Mouse (Mus musculus): ENCODE measurements around the gene Vps35l. TPM values are rescaled to one million over a fixed set of nuclear protein-coding genes. Genes with fewer than 3 reads are reported as not detected.

Gene Vps35l
- polyA plus RNA-seq, 1 experiment from 2014 or later: 101 TPM

GRCm38 (mm10) chr7:118744766-118745165 lies 4.7 kb downstream of the Vps35l start:
- no peak for ATAC-seq (ENCODE audit: low FRiP score, low TSS enrichment)
- Histone ChIP-seq H3K4me1 (ENCODE audit: control insufficient read depth, insufficient read depth, low read length) (peaks cover 10% of the 10 kb centered on the region), H3K27me3 (ENCODE audit: control insufficient read depth, insufficient read depth, low read length) (no peaks in the 10 kb centered on the region), H3K9me3 (ENCODE audit: control insufficient read depth, low read length) (no peaks in the 10 kb centered on the region), H3K36me3 (ENCODE audit: control insufficient read depth, insufficient read depth, low read length) (peaks cover 54% of the 10 kb centered on the region), H3K4me2 (ENCODE audit: low read length) (no peak overlapping the region), H3K27ac (replicated peaks; ENCODE audit: low read depth, low read length) (no peak overlapping the region), H3K9ac (replicated peaks; ENCODE audit: low read length) (no peak overlapping the region), H3K4me3 (replicated peaks; ENCODE audit: low read depth, low read length) (no peak overlapping the region)
- 97% methylated on average over 5 of the region's 5 CpGs for WGBS
- no peak for DNase-seq

- WGBS: 87% methylated on average over 12 of the region's 12 CpGs
- Histone ChIP-seq H3K36me3 (ENCODE audit: control insufficient read depth, insufficient read depth, low read length) (peaks cover 87% of the 10 kb centered on the region), H3K9ac (replicated peaks; ENCODE audit: low read length) (no peak overlapping the region), H3K27me3 (ENCODE audit: control insufficient read depth, insufficient read depth, low read length) (no peaks in the 10 kb centered on the region), H3K4me1 (ENCODE audit: control insufficient read depth, insufficient read depth, low read length) (no peaks in the 10 kb centered on the region), H3K9me3 (ENCODE audit: control insufficient read depth, low read length) (no peaks in the 10 kb centered on the region), H3K4me2 (ENCODE audit: low read length) (no peak overlapping the region), H3K27ac (replicated peaks; ENCODE audit: low read depth, low read length) (no peak overlapping the region), H3K4me3 (replicated peaks; ENCODE audit: low read depth, low read length) (no peak overlapping the region)
- no peak for DNase-seq
- no peak for ATAC-seq (ENCODE audit: low FRiP score, low TSS enrichment)
These were observed 8.1 kb downstream of the Vps35l start for GRCm38 (mm10) chr7:118747891-118748672.

- WGBS: 90% methylated on average over 8 of the region's 8 CpGs
- Histone ChIP-seq H3K4me3 (replicated peaks; ENCODE audit: low read depth, low read length) (no peak overlapping the region), H3K27me3 (ENCODE audit: control insufficient read depth, insufficient read depth, low read length) (no peaks in the 10 kb centered on the region), H3K4me2 (ENCODE audit: low read length) (no peak overlapping the region), H3K4me1 (ENCODE audit: control insufficient read depth, insufficient read depth, low read length) (no peaks in the 10 kb centered on the region), H3K9me3 (ENCODE audit: control insufficient read depth, low read length) (no peaks in the 10 kb centered on the region), H3K27ac (replicated peaks; ENCODE audit: low read depth, low read length) (no peak overlapping the region), H3K9ac (replicated peaks; ENCODE audit: low read length) (no peak overlapping the region), H3K36me3 (ENCODE audit: control insufficient read depth, insufficient read depth, low read length) (peaks cover 94% of the 10 kb centered on the region)
- DNase-seq: no peak
- ATAC-seq (ENCODE audit: low FRiP score, low TSS enrichment): no peak
These were observed 9.7 kb downstream of the Vps35l start for GRCm38 (mm10) chr7:118749706-118750105.

- H3K4me1 ChIP-seq (ENCODE audit: control insufficient read depth, insufficient read depth, low read length): no peaks in the 10 kb centered on the region
- peaks cover 94% of the 10 kb centered on the region for H3K36me3 ChIP-seq (ENCODE audit: control insufficient read depth, insufficient read depth, low read length)
- ATAC-seq (ENCODE audit: low FRiP score, low TSS enrichment) (no peak), DNase-seq (no peak)
- no peak overlapping the region for H3K27ac ChIP-seq (replicated peaks; ENCODE audit: low read depth, low read length)
- no peaks in the 10 kb centered on the region for H3K9me3 ChIP-seq (ENCODE audit: control insufficient read depth, low read length)
- WGBS: 89% methylated on average over 7 of the region's 7 CpGs
- H3K4me2 ChIP-seq (ENCODE audit: low read length): no peak overlapping the region
- H3K9ac ChIP-seq (replicated peaks; ENCODE audit: low read length): no peak overlapping the region
- H3K27me3 ChIP-seq (ENCODE audit: control insufficient read depth, insufficient read depth, low read length): no peaks in the 10 kb centered on the region
- H3K4me3 ChIP-seq (replicated peaks; ENCODE audit: low read depth, low read length): no peak overlapping the region
These were observed 11.6 kb downstream of the Vps35l start for GRCm38 (mm10) chr7:118751625-118752024.

GRCm38 (mm10) chr7:118755756-118756155 lies 15.7 kb downstream of the Vps35l start:
- H3K9ac ChIP-seq (replicated peaks; ENCODE audit: low read length): no peak overlapping the region
- no peak overlapping the region for H3K4me2 ChIP-seq (ENCODE audit: low read length)
- ATAC-seq (ENCODE audit: low FRiP score, low TSS enrichment): no peak
- DNase-seq: no peak
- no peak overlapping the region for H3K27ac ChIP-seq (replicated peaks; ENCODE audit: low read depth, low read length)
- no peaks in the 10 kb centered on the region for H3K27me3 ChIP-seq (ENCODE audit: control insufficient read depth, insufficient read depth, low read length)
- no peak overlapping the region for H3K4me3 ChIP-seq (replicated peaks; ENCODE audit: low read depth, low read length)
- no peaks in the 10 kb centered on the region for H3K9me3 ChIP-seq (ENCODE audit: control insufficient read depth, low read length)
- H3K36me3 ChIP-seq (ENCODE audit: control insufficient read depth, insufficient read depth, low read length): peaks cover 81% of the 10 kb centered on the region
- H3K4me1 ChIP-seq (ENCODE audit: control insufficient read depth, insufficient read depth, low read length): no peaks in the 10 kb centered on the region
- WGBS: 87% methylated on average over 7 of the region's 7 CpGs

GRCm38 (mm10) chr7:118756490-118757265 lies 16.7 kb downstream of the Vps35l start:
- Histone ChIP-seq H3K4me1 (ENCODE audit: control insufficient read depth, insufficient read depth, low read length) (no peaks in the 10 kb centered on the region), H3K4me3 (replicated peaks; ENCODE audit: low read depth, low read length) (no peak overlapping the region), H3K36me3 (ENCODE audit: control insufficient read depth, insufficient read depth, low read length) (peaks cover 82% of the 10 kb centered on the region), H3K9me3 (ENCODE audit: control insufficient read depth, low read length) (no peaks in the 10 kb centered on the region), H3K27ac (replicated peaks; ENCODE audit: low read depth, low read length) (no peak overlapping the region), H3K4me2 (ENCODE audit: low read length) (no peak overlapping the region), H3K27me3 (ENCODE audit: control insufficient read depth, insufficient read depth, low read length) (no peaks in the 10 kb centered on the region), H3K9ac (replicated peaks; ENCODE audit: low read length) (no peak overlapping the region)
- DNase-seq (no peak), ATAC-seq (ENCODE audit: low FRiP score, low TSS enrichment) (no peak)
- WGBS: 95% methylated on average over 24 of the region's 24 CpGs

- no peak for DNase-seq
- Histone ChIP-seq H3K27me3 (ENCODE audit: control insufficient read depth, insufficient read depth, low read length) (no peaks in the 10 kb centered on the region), H3K27ac (replicated peaks; ENCODE audit: low read depth, low read length) (no peak overlapping the region), H3K4me3 (replicated peaks; ENCODE audit: low read depth, low read length) (no peak overlapping the region), H3K9me3 (ENCODE audit: control insufficient read depth, low read length) (no peaks in the 10 kb centered on the region), H3K9ac (replicated peaks; ENCODE audit: low read length) (no peak overlapping the region), H3K36me3 (ENCODE audit: control insufficient read depth, insufficient read depth, low read length) (peaks cover 80% of the 10 kb centered on the region), H3K4me2 (ENCODE audit: low read length) (no peak overlapping the region), H3K4me1 (ENCODE audit: control insufficient read depth, insufficient read depth, low read length) (no peaks in the 10 kb centered on the region)
- no peak for ATAC-seq (ENCODE audit: low FRiP score, low TSS enrichment)
- WGBS: 64% methylated on average over 4 of the region's 4 CpGs
These were observed 18.3 kb downstream of the Vps35l start for GRCm38 (mm10) chr7:118758369-118758768.

GRCm38 (mm10) chr7:118759372-118759771 lies 19.3 kb downstream of the Vps35l start:
- no peaks in the 10 kb centered on the region for H3K4me1 ChIP-seq (ENCODE audit: control insufficient read depth, insufficient read depth, low read length)
- 76% methylated on average over 5 of the region's 5 CpGs for WGBS
- no peaks in the 10 kb centered on the region for H3K27me3 ChIP-seq (ENCODE audit: control insufficient read depth, insufficient read depth, low read length)
- no peak overlapping the region for H3K27ac ChIP-seq (replicated peaks; ENCODE audit: low read depth, low read length)
- no peak overlapping the region for H3K9ac ChIP-seq (replicated peaks; ENCODE audit: low read length)
- H3K4me2 ChIP-seq (ENCODE audit: low read length): no peak overlapping the region
- ATAC-seq (ENCODE audit: low FRiP score, low TSS enrichment) (no peak), DNase-seq (no peak)
- no peak overlapping the region for H3K4me3 ChIP-seq (replicated peaks; ENCODE audit: low read depth, low read length)
- H3K9me3 ChIP-seq (ENCODE audit: control insufficient read depth, low read length): no peaks in the 10 kb centered on the region
- peaks cover 83% of the 10 kb centered on the region for H3K36me3 ChIP-seq (ENCODE audit: control insufficient read depth, insufficient read depth, low read length)

- no peak for DNase-seq
- H3K27me3 ChIP-seq (ENCODE audit: control insufficient read depth, insufficient read depth, low read length): no peaks in the 10 kb centered on the region
- H3K4me1 ChIP-seq (ENCODE audit: control insufficient read depth, insufficient read depth, low read length): no peaks in the 10 kb centered on the region
- no peaks in the 10 kb centered on the region for H3K9me3 ChIP-seq (ENCODE audit: control insufficient read depth, low read length)
- ATAC-seq (ENCODE audit: low FRiP score, low TSS enrichment): no peak
- no peak overlapping the region for H3K27ac ChIP-seq (replicated peaks; ENCODE audit: low read depth, low read length)
- WGBS: 92% methylated on average over 11 of the region's 11 CpGs
- H3K36me3 ChIP-seq (ENCODE audit: control insufficient read depth, insufficient read depth, low read length): peaks cover 74% of the 10 kb centered on the region
- H3K4me3 ChIP-seq (replicated peaks; ENCODE audit: low read depth, low read length): no peak overlapping the region
- no peak overlapping the region for H3K4me2 ChIP-seq (ENCODE audit: low read length)
- no peak overlapping the region for H3K9ac ChIP-seq (replicated peaks; ENCODE audit: low read length)
These were observed 23.9 kb downstream of the Vps35l start for GRCm38 (mm10) chr7:118763939-118764338.

All from midbrain, embryonic 14.5 days (tissue).